Mouse (Mus musculus) E14TG2a.4 (cell line): Measurements from ENCODE around the gene Camk1d.

Experiments used
- CTCF ChIP-seq: conservative IDR thresholded peaks from 2 replicates; pipeline ENCODE4 v1.5.1; 2014; ENCODE audit warnings: low read length
- POU5F1 ChIP-seq: IDR thresholded peaks from 2 replicates; pipeline ENCODE4 v1.6.1; 2014; ENCODE audit warnings: low read length, borderline replicate concordance

GRCm38 (mm10) chr2:5553264-5553663, 161.1 kb downstream of the Camk1d start:
- TF ChIP-seq CTCF (no peak), POU5F1 (no peak)
